Mouse (Mus musculus) liver, embryonic 16.5 days (tissue): Measurements from ENCODE around the gene Cript. TPM values are rescaled to one million over a fixed set of nuclear protein-coding genes. Genes with fewer than 3 reads are reported as not detected.
A peak's percentile ranks its signal among the peaks of the same experiment; 100 is the strongest.

ENCODE experiments used
- ATAC-seq: fragments of 200-750 bp; cut with Nextera tagmentation; 2 replicates; pipeline ENCODE4 v1.8.0; 2017; ENCODE audit warnings: low read depth, mild to moderate bottlenecking, moderate number of reproducible peaks, moderate library complexity
- H3K27ac ChIP-seq: fragments of 300-500 bp; sonication (generic); 2 replicates; pipeline ENCODE4 v1.5.1; 2014; ENCODE audit warnings: mild to moderate bottlenecking, low read length
- H3K27me3 ChIP-seq: fragments of 300-500 bp; sonication (generic); 2 replicates; pipeline ENCODE4 v1.6.1; 2014; ENCODE audit warnings: low read depth, low read length, mixed read lengths; ENCODE audit not compliant: control insufficient read depth, insufficient read depth
- H3K36me3 ChIP-seq: fragments of 300-500 bp; sonication (generic); 2 replicates; pipeline ENCODE4 v1.6.1; 2014; ENCODE audit warnings: mild to moderate bottlenecking; ENCODE audit not compliant: control insufficient read depth, insufficient read depth
- H3K4me1 ChIP-seq: fragments of 300-500 bp; sonication (generic); 2 replicates; pipeline ENCODE4 v1.6.1; 2014; ENCODE audit warnings: low read depth, low read length, mixed read lengths; ENCODE audit not compliant: control insufficient read depth
- H3K4me2 ChIP-seq: fragments of 300-500 bp; sonication (generic); 2 replicates; pipeline ENCODE4 v1.6.1; 2014; ENCODE audit warnings: low read depth, low read length, mixed read lengths
- H3K4me3 ChIP-seq: fragments of 300-500 bp; sonication (generic); 2 replicates; pipeline ENCODE4 v1.5.1; 2014; ENCODE audit warnings: low read depth, mild to moderate bottlenecking, low read length
- H3K9ac ChIP-seq: fragments of 300-500 bp; sonication (generic); 2 replicates; pipeline ENCODE4 v1.6.1; 2014; ENCODE audit warnings: low read depth, low read length
- H3K9me3 ChIP-seq: fragments of 300-500 bp; sonication (generic); replicated peaks from 2 replicates; pipeline ENCODE4 v1.6.1; 2016; ENCODE audit warnings: low read length; ENCODE audit not compliant: control insufficient read depth
- WGBS: fragments of 180-500 bp; shearing (Covaris S2); extraction: QIAGEN DNeasy Blood & Tissue Kit; methylation state at CpG from one replicate; pipeline ENCODE4 v1.1.7; 2014; ENCODE audit not compliant: insufficient replicate concordance; 5-methylcytosine and 5-hydroxymethylcytosine counted together
- polyA plus RNA-seq: library from polyadenylated mRNA; unstranded; fragments of >200 nt; fragmentation: Nextera tagmentation; extraction: Ambion mirVana; gene quantifications from 2 replicates; pipeline ENCODE4 v1.2.1, GENCODE M21; 2015

Gene Cript
- polyA plus RNA-seq, 1 experiment from 2014 or later, result 57.1 TPM

DNA sequence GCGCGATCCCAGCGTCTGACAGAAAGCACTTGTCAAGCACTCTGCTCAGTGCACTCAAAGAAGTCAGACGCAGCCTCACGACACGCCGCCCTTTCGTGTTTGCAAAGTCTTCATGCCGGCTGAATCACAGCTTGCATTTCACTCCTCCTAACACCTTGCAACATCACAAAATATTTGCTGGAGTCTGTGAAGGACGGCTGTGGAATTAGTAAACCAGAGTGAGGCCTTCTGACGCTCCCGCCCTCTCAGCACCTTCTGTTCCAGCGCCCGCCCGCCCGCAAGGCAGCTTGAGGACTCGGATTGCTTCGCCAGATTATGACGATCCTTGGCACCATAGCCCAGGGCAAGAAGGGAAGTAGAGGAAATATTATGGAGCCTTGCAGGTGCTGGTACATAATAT, 16.4 kb downstream of the Cript start:
- Histone ChIP-seq H3K9ac (no peak overlapping the region), H3K27ac (no peak overlapping the region), H3K27me3 (no peaks in the 10 kb centered on the region), H3K4me3 (no peak overlapping the region), H3K4me2 (no peak overlapping the region), H3K36me3 (no peaks in the 10 kb centered on the region), H3K4me1 (no peaks in the 10 kb centered on the region; the same call in 1 of the 2 replicates), H3K9me3 (no peaks in the 10 kb centered on the region)
- 74% methylated on average over 19 of the region's 19 CpGs for WGBS
- no peak for ATAC-seq

DNA sequence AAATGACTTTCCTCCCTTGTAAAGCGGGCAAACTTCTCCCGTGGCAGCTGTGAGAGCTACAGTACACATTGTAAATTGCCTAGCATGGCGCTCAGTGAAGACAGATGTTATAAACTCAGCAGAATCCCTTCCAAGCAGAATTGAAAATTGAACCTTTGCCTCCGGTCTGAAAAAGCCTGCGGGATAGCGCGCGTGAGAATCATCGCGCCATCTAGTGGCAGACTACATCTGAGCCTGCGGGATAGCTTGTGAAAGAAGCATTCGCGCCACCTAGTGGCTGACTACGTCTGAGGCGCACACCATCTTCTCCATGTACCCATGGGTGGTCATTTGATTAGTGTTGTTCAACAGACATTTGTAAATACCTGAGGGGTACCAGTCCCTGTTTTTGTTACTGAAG, 19.0 kb downstream of the Cript start:
- peak; percentile 41; the same call in 1 of the 2 replicates for ATAC-seq
- 2% methylated on average over 15 of the region's 15 CpGs for WGBS
- no peaks in the 10 kb centered on the region for H3K27me3 ChIP-seq
- H3K4me1 ChIP-seq, result no peaks in the 10 kb centered on the region; the same call in 1 of the 2 replicates
- no peak overlapping the region for H3K4me3 ChIP-seq
- H3K27ac ChIP-seq, result no peak overlapping the region
- H3K9me3 ChIP-seq, result no peaks in the 10 kb centered on the region
- no peaks in the 10 kb centered on the region for H3K36me3 ChIP-seq
- no peak overlapping the region for H3K4me2 ChIP-seq
- H3K9ac ChIP-seq, result no peak overlapping the region

DNA sequence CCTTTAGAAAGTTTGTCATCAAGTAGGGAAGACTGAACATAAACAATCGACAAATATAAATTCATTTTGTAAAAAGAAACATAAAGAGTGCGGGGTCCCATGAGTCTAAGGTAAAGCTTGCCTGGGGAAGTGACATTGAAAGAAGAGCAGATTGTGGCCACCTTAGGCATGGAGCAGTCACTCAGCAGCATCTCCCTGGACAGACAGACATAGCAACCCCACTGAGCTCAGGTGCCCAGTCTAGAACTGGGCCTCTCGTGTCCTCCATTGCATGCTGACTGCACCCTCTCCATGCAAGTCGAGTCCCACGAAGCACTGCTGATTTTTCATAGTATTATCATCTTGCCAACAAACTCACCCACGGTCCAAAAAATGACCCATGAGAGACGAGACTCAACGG, 19.4 kb downstream of the Cript start:
- H3K9me3 ChIP-seq, result no peaks in the 10 kb centered on the region
- WGBS, result 65% methylated on average over 8 of the region's 8 CpGs
- no peak for ATAC-seq
- no peaks in the 10 kb centered on the region; the same call in 1 of the 2 replicates for H3K4me1 ChIP-seq
- H3K36me3 ChIP-seq, result no peaks in the 10 kb centered on the region
- no peak overlapping the region for H3K27ac ChIP-seq
- no peak overlapping the region for H3K4me2 ChIP-seq
- H3K4me3 ChIP-seq, result no peak overlapping the region
- H3K9ac ChIP-seq, result no peak overlapping the region
- H3K27me3 ChIP-seq, result no peaks in the 10 kb centered on the region

DNA sequence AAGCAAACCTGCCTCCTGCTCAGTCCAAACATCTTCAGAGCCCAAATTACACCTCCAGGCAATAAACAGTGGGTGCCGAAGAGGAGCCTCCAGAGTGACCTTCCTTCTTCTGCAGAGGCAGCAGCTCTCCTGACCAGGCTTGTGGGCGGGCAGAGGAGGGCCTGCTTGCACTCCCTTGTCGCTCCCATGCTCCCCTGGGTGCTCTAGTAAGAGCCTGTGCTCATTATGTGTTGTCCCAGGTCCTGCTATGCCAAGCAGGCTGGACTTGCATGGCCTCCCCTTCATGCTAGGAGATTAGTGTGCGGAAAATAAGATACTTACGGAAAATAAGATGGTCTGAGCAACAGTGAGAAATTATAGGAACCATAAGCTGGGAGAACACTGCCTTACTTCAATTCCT, 24.3 kb downstream of the Cript start:
- Histone ChIP-seq H3K9me3 (no peaks in the 10 kb centered on the region), H3K4me1 (no peaks in the 10 kb centered on the region), H3K4me3 (no peak overlapping the region), H3K4me2 (no peak overlapping the region), H3K9ac (no peak overlapping the region), H3K27me3 (no peaks in the 10 kb centered on the region), H3K27ac (no peak overlapping the region), H3K36me3 (no peaks in the 10 kb centered on the region)
- no peak for ATAC-seq
- 49% methylated on average over 5 of the region's 5 CpGs for WGBS

DNA sequence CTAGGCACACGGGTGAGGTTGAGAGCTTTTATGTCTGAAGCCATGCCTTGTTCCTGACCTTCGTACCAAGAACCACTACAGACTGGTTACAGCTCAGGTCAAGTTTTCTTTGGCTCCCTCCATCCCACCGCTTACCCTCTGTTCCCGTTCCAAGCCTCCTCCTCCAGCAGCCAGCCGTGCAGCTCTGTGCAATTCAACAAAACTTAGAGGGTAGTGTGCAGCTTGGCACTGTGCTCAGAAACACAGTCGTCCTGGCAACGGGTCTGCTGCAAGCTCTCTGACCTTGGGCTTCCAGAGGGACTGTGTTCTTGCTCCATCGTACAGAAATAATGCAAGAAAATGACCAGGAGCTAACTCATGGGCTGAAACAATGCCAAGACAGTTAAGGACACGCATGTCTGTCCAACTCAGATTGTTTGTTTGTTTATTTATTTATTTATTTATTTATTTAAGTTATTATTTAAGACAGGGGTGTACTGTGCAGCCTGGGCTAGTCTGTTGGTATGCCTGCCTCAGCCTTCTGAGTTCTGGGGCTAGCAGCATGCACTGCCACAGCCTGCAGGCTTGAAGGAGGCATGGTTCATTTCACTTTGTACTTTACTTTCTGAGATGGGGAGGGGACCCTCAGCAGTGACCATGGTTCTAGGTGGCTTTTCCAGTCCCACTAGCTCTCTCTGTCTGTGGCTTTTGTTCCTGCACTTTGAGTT, 25.3 kb downstream of the Cript start:
- H3K36me3 ChIP-seq, result no peaks in the 10 kb centered on the region
- no peaks in the 10 kb centered on the region for H3K9me3 ChIP-seq
- H3K27ac ChIP-seq, result no peak overlapping the region
- WGBS, result 55% methylated on average over 9 of the region's 9 CpGs
- no peak for ATAC-seq
- H3K4me2 ChIP-seq, result no peak overlapping the region
- no peaks in the 10 kb centered on the region for H3K27me3 ChIP-seq
- H3K4me1 ChIP-seq, result no peaks in the 10 kb centered on the region
- no peak overlapping the region for H3K4me3 ChIP-seq
- H3K9ac ChIP-seq, result no peak overlapping the region

DNA sequence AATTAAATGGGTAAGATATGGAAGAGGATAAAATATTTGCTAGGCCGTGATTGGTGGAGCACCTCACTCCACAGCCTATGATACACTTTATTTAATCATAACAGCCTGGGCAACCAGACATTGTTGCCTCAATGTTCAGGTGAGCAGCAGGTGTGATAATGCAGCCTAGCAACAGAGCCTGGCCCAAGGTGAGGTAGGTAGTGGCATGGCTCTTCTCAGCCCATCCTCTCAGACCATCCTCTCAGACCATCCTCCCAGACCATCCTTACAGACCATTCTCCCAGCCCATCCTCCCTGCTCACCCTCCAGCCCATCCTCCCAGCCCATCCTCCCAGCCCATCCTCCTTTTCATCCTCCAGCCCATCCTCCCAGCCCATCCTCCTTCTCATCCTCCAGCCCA, 26.3 kb downstream of the Cript start:
- ATAC-seq, result no peak
- Histone ChIP-seq H3K4me2 (no peak overlapping the region), H3K27me3 (no peaks in the 10 kb centered on the region), H3K9ac (no peak overlapping the region), H3K4me3 (no peak overlapping the region), H3K27ac (no peak overlapping the region), H3K36me3 (no peaks in the 10 kb centered on the region), H3K9me3 (no peaks in the 10 kb centered on the region), H3K4me1 (no peaks in the 10 kb centered on the region)
- 75% methylated on average over 1 of the region's 1 CpGs for WGBS

DNA sequence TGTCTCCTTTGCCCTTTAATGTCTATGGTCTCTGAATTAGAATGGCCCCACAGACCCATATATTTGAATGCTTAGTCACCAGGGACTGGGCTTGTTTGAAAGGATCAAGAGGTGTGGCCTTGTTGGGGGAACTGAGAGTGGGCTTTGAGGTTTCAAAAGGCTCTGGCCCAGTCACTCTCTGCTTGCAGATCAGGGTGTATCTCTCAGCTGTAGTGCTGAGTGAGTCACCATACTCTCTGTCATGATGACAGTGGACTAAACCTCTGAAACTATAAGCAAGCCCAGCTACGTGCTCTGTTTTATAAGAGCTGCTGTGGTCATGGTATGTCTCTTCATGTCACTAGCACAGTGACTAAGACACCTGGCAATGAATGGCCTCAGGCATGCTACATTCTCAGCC, 27.1 kb downstream of the Cript start:
- ATAC-seq, result no peak
- WGBS, result 52% methylated on average over 1 of the region's 1 CpGs
- H3K9me3 ChIP-seq, result no peaks in the 10 kb centered on the region
- H3K36me3 ChIP-seq, result no peaks in the 10 kb centered on the region
- no peak overlapping the region for H3K4me3 ChIP-seq
- H3K27ac ChIP-seq, result no peak overlapping the region
- H3K4me1 ChIP-seq, result no peaks in the 10 kb centered on the region
- H3K9ac ChIP-seq, result no peak overlapping the region
- no peak overlapping the region for H3K4me2 ChIP-seq
- no peaks in the 10 kb centered on the region for H3K27me3 ChIP-seq

DNA sequence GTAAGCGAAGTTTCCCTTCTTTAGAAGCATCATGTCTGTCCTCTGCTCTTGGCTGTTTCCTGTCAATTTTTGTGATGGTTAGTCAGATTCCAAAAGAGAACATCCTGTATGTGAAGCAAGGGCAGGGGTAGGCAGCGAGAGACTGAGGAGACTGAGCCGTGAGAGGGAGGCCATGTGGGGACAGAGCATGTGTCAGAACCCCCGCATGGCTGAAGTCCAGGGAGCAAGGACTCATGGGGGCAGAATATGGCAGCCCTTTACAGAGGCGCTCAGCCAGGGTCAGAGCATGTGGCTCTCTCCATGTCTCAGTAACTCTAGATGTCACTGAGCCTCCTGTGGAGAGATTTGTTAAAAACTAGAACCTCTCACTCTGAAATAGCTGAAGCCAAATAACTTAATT, 28.6 kb downstream of the Cript start:
- H3K27ac ChIP-seq, result no peak overlapping the region
- no peaks in the 10 kb centered on the region for H3K4me1 ChIP-seq
- no peaks in the 10 kb centered on the region for H3K36me3 ChIP-seq
- H3K27me3 ChIP-seq, result no peaks in the 10 kb centered on the region
- H3K9me3 ChIP-seq, result no peaks in the 10 kb centered on the region
- H3K9ac ChIP-seq, result no peak overlapping the region
- H3K4me2 ChIP-seq, result no peak overlapping the region
- H3K4me3 ChIP-seq, result no peak overlapping the region
- ATAC-seq, result no peak
- WGBS, result 66% methylated on average over 5 of the region's 5 CpGs

DNA sequence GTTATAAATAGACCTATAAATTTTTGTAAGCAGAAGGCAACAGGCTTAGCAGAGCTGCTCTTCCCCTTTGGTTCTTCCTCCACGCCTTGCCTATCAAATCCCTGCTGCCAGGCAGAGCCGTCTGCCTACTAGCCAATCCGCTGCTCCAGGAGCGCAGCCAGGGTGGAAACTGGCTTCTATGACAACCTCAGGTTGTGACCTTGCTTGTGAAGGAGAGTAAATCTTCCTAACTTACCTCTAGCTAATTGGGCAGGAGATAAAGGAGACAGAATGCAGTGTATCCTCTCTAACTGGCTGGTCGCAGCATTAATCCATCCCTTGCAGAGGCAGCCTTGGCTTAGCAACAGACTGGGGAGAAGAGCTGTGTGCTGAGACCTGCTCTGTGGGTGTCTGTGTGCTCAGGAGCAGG, 29.7 kb downstream of the Cript start:
- Histone ChIP-seq H3K4me1 (no peaks in the 10 kb centered on the region), H3K27me3 (no peaks in the 10 kb centered on the region), H3K36me3 (no peaks in the 10 kb centered on the region), H3K9ac (no peak overlapping the region), H3K9me3 (no peaks in the 10 kb centered on the region), H3K4me3 (no peak overlapping the region), H3K4me2 (no peak overlapping the region), H3K27ac (no peak overlapping the region)
- WGBS, result 33% methylated on average over 5 of the region's 5 CpGs
- ATAC-seq, result no peak
